Mouse (Mus musculus) WW6 (cell line): ENCODE measurements around the gene Cul7.
A peak's percentile ranks its signal among the peaks of the same experiment; 100 is the strongest.

Experiments
- DNase-seq: peaks from one replicate; pipeline ENCODE4 v3.0.0-alpha.2; 2013; ENCODE audit warnings: low read depth, low spot score

Gene Cul7

GRCm38 (mm10) chr17:46704887-46705835 is 55.0 kb downstream of the Cul7 start, which contains the start of gene Ppp2r5d:
TSS of gene Ppp2r5d (minus strand) at chr17:46705111.
- DNase-seq: peak; percentile 91

DNA sequence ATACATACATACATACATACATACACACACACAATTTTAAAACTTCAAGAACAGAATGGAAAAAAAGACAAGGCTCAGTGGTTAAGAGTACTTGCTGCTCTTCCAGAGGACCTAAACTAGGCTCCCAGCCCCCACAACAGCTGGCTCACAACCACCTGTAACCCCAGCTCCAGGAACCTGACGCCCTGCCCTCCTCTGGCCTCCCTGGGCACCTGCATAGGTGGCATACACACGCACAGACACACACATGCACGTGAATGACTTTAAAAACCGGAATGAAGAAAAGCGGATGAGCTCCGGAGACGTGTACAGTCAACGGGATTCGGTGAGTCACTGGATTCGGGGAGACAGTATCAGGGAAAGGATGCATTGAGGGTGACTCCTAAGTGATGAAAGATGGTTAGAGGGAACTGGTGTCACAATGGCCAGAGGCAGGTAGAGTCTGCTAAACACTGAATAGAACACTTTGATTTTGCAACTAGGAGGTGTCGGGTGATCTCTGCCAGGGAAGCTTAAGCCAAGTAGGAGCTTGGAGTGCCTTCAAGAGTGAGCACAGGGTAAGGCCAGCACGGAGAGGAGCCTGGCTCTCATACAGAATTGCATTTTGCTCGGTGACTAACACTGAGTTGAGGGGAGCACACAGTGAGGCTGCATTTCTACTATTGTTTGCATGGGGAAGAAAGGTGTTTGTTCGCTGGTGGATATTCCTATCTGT is 56.4 kb downstream of the Cul7 start:
- DNase-seq: no peak

DNA sequence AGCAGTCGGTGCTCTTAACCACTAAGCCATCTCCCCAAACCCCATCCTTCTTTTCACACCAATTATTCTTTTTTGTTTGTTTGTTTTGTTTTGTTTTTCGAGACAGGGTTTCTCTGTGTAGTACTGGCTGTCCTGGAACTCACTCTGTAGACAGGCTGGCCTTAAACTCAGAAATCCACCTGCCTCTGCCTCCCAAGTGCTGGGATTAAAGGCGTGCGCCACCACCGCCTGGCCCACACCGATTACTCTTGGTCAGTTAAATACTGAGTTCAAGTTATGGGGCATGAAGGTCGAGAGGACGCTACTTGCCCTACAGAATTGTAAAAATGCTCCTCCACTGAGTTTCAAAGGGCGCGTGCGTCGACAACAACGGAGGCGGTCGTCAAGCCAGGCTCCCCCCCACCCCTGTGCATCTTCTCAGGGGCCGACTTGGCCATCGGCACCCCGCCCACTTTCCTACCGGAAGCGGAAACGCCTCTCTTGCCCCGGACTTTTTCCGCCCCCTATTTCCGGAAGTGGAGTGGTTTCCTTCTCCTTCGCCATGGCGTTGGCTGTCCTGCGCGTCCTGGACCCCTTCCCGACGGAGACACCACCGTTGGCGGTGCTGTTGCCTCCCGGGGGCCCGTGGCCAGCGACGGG is 60.9 kb downstream of the Cul7 start, which contains the start of gene Pex6:
Pex6 (plus strand) TSS at position 505 of the 639 bp plus-strand sequence.
- peak; percentile 85 for DNase-seq

- no peak for DNase-seq
Observed at GRCm38 (mm10) chr17:46711612-46712271, 61.6 kb downstream of the Cul7 start.

- no peak for DNase-seq
Observed at GRCm38 (mm10) chr17:46712442-46712841, 62.3 kb downstream of the Cul7 start.

DNA sequence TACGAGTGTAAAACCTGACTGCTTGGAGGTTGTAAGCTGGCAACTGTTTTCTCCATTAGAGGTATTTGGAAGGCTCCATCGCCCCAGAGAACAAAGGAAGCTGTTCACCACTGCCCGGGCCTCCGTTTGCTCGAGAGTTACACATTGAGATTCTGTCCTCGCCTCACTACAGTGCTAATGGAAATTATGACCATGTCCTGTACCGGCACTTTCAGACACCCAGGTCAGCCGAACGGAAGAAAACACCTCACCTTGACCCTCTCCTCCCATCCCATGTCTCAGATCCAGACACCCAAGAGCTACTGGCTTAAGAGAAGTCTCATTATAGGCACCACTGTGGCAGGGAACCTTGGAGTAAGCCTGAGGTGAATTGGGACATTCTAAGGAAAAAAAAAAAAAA is 63.7 kb downstream of the Cul7 start:
- DNase-seq: no peak
